Mouse (Mus musculus) cerebellum, adult 9-11 months (tissue): ENCODE results near the gene Src.

Experiments used
- DNase-seq: peaks from one replicate; pipeline ENCODE4 v3.0.0; 2022

The Src gene

DNA sequence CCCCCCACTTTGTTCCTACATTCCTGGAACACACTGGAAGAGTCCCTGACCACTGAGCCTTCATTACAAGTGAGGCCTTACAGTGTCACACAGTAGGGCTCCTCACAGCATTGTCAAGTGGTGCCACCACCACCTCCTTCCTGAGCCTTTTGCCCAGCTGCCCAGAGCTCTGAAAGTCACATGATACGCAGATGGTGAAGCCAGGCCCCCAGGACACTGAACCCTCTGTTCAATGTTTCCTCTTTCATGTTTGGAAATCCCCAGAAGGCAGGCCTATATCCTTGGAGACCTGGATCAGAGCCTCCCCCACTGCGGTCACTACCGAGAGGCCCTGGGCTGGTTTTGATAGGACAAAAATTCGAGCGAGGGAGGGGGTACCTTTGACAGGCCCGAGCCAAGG is 1.0 kb upstream of the Src start:
- no peak for DNase-seq

DNA sequence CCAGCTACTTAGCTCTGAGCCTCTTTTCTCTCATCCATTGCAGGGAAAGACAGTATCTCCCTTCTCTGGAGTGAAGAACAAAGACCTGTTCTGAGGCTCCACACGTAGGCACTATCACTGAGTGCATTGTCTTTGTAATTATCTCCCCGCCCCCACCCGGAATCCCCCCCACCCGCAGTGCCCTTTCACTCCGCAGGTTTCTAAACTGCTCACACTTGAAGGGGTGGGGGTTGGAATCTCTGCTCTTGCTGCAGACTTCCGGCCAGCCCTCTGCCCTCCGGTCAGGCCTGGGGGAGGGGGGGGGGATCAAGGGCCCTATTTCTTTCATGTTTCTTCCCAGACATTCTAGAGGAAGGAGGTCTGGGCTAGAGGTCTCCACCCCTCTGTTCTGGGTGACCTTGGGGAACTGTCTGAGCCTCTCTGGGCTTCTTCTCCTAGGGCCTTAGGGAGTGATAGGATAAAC is 396 bp downstream of the Src start:
- no peak for DNase-seq

DNA sequence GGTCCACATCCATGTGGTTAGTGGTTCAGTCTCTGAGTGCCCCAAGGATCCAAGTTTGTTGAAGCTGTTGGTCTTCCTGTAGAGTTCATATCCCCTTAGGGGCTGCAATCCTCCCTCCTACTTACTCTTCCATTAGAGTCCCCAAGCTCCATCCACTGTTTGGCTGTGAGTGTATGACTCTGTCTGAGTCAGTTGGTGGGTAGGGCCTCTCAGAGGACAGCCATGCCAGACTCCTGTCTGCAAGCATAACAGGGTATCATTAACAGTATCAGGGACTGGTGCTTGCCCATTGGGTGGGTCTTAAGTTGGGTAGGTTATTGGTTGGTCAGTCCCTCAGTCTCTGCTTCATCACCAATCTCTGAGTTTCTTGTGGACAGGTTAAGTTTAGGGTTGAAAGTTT is 1.3 kb downstream of the Src start:
- no peak for DNase-seq

DNA sequence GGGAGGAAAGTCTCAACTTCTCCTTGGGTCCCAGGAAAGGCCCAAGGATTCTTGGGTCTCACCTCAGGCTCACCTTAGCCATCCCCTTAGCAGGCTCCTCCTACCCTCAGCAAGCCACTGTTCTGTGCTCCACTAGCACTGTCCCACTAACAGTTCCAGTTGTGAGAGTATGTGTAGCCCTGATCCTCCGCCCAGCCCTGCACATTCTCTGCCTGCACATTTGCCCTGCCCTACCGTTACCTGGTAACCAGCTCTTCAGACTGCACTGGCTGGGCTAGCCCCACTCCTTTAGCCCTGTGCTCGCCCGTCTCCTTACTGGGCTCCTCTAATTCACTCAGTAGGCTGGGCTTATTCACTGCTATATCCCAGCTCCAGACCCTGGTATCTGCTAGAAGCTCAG is 2.2 kb downstream of the Src start:
- no peak for DNase-seq

DNA sequence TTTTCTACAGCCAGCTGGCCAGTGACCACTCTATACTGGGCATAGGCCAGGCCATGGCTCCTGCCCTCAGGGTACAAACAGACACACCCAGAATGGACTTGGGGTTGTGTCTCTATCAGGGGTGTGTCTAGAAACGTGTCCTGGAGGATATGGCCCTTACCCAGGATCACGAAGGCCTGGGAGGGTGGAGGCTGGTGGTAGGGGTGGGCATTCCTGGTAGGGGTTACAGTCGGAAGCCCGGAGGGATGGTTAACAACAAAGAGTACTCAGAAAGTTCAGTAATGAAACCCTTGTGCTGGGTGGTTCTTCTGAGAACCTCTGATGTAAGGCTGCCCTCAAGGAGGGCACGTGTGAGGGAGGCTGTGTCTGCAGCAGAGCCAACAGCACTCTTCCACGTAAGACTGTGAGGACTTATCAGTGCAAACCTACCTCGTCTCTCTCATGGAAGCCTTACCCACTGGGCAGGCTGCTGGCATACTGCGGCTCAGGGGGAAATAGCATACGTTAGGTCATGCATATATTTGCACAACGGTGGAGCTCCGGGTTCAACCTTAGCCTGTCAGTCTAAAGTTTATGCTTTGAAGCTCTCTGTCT is 3.9 kb downstream of the Src start:
- no peak for DNase-seq

DNA sequence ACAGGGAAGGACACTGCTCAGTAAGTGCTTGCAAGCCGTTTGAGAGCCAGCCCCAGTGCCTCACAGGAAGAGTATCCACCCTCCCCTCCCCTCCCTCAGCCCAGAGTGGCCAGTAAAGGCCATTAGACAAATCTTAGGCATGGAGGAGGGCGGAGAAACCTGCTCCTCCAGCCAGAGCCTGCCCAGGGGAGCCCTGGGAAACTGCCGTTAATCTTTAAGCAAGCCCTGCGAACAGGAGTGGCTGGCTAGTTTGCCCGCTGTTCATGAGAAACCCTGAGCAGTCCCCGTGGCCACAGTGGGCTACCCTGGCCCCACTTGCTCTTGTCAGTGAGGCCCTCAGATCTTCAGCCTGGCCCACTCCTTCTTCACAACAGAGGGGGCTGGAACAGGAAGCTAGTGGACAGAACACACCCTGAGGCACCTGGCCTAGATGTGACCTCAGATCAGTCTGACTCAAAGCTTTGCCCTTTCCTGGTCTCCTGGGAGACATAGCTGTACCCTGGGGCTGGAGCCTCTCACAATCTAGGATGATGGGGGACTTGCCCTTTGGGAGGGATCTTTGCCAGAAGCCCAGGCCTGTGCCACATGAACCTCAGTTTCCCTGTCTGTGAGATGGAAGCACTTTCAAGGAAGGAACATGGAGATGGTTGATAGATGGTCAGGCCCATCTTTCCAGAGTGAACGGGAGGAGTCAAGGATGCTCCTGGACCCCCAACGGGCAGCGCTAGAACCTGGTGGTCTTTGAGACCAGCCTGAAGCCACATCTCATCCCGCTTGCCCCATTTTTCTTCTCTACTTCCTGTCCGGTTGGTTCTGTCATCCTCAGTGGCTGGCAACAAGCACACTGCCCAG is 4.8 kb downstream of the Src start:
- no peak for DNase-seq

DNA sequence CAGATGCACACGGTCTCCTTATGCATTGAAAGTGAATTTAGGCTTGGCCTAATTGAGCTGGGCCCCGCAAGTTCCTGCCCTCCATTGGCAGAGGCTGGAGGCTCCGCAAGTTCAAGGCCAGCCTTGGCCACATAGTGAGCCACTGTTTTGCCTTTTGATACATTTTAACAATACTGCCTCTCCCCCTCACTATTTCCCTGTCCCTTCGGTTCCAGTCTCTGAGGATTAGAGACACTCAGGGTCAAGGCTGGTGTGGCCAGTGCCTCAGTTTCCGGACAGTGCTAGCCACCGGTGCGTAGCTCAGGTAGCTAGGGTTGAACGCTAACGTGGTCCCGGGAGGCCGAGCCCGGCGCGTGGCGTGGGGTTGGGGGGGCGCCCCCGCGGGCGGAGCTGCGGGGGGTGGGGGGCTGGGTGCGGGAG is 5.5 kb downstream of the Src start:
- DNase-seq: no peak

DNA sequence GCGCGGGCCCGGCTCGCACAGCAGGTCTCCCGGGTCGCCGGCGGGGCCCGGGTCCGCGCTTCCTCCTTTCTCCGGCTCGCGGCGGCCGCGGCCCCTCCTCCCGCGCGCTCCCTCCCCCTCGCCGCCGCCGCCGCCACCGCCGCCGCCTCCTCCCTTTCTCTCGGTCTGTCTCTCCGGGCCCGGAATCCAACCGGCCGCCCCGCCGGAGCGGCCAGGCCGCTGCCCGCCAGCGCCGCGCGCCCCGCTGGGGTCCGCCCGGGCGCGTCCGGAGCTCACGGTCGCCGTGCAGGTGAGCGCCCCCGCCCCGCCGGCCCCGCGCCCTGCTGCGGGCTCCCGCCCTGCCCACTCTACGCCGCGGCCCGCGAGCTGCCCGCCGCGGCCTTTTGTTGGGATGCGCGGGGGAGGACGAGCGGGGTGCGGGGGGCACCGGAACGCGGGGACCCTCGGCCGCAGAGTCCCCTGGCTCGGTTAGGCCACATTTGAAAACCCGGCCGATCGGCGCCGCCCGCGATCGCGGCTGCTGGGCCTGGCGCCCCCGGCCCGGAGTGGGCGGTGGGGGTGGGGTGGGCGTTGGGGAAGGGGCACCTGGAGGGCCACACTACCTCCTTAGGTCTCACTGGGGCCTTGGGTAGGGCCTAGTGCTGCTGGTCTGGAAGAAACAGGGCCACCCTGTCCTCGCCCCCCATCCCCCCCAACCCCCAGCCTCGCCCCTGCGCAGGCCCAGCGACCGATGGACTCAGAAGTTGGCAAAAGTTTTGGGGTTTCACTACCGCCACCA is 6.1 kb downstream of the Src start:
- DNase-seq: peak; percentile 60

DNA sequence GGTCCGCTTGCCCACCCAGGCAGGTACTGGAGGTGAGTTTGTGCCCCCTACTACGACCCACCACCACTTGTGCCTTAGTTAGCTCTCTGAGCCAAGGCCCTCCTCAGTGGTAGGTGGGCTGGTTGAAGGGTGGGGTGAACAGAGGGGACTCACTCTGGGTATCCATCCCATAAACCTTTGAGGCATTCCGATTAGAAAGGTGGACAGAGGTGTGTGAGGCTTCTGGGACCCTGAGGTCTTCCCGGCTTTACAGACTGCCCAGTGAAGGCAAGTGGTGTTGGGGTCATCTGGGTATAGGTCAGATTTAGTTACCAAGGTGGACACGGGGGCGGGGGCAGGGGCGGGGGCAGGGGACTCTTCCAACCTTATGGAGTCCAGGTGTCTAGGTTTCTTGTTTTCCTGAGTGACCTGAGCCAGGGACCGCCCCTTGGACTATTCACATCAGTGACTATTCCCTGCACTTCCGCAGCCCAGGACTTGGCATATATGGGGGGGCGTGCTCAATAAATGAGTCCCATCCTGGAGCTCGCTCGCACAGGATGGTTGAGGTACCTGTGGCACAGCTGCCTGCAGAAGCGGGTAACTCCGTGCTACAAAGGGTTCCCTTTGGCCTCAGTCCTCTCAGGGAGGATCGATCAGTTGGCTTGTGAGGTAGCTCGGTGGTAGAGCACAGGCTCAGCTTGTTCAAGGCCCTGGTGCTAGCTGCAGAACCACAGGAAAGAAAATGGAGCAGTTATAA is 6.8 kb downstream of the Src start:
- no peak for DNase-seq

DNA sequence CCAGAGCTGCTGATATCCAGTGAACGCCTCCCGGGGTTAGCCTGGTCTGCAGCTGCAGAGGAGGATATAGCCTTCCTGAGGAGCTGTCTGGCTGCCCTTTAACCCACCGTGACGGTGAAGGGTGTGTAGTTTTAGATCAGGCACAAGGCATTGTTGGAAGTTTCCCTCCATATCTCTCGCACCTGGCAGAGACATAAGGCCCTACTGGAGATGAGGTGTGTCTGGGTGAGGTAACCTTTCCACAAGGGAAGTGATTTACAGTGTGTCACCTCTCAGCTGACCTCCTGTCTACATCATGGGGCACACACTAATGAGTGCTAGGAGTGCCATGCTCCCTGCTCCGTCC is 7.4 kb downstream of the Src start:
- DNase-seq: no peak

DNA sequence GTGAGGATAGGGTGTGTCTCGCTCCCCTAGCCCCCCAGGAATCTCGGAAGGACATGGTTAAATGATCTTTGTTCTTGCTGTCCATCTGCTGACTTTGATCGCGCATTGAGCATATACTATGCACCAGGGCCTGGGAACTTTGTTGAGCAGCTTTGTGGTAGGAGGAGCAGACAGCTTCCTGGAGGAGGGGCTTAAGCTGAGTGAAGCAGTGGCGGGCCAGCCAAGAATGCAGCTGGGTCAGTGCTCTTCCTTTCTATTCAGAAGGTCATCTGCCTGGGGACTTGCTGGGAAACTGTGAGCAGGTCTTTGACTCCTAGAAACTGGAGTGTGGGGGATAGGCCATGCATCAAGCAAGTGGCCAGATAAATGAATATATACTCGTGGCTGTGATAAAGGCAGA is 7.9 kb downstream of the Src start:
- no peak for DNase-seq

DNA sequence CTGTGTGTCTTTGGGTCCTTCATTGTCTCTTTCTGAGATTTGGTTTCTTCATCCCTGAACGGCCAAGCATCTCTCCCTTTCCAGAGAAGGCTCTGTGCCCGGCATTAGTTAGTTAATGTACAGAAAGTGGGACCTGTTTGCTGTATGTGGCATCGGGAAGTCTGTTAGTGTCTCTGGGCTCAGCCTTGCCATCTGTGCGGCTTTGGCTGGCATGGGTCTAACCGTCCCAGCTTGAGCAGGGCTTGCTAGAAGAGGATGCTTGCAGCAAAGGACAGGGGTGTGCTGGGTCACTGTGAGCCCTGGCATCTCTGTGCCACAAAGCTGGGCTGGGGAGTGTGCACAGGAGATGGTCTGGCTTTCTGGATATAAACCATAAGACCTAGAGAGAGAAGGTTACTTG is 8.9 kb downstream of the Src start:
- no peak for DNase-seq

DNA sequence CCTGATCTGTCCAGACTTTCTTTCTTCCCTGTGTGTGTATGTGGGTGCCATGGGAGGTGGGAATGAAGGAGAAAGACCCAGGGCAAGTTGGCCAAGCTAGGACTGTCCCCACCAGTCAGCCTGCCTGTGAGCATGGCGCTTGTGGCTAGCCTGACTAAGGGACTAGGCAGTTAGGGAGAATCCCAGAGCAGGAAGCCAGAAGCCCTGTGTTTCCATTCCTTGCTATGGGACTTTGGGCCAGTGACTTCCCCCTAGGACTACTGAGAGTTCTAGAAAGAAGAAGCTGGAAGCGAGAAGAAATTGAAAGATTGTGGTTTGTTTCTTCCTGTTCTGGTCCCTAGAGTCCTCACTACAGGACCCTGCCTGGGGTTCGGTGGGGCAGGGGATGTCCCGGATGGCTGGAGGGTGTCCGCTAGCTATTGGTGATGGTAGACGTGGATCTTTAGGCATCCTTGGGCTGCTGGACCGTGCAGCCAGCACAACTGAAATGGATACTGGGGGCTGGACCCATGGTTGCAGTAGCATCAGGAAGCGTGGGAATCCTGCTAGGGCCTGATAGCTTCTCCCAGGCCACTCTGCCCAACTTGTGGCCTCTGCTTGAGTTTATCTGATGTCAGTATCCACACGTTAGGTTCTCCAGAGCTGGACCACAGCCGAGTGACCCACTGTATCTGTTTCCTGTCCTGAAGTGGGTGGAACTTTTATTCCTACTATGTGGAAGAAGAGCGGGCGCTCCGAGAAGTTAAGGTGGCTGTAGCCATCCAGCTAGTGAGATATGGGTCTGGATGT is 10.3 kb downstream of the Src start:
- no peak for DNase-seq

DNA sequence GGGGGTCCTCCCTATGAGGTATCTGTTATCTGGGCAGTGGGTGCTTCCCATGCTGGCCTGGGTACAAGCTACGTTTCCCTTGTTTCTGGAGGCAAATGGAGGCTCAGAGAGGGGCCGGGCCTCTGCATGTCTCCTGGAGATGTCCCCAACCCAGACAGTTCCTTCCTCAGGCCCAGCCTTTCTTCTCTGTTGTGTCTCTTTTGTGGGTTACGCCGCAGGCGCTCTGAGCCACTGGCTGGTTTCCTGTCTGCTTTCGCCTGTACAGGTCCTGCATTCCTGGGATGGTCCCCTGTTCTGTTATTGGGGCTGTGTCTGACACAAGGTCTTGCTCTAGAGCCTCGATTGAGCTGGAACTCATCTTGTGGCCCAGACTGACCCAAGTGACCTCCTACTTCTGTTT is 11.5 kb downstream of the Src start:
- no peak for DNase-seq

DNA sequence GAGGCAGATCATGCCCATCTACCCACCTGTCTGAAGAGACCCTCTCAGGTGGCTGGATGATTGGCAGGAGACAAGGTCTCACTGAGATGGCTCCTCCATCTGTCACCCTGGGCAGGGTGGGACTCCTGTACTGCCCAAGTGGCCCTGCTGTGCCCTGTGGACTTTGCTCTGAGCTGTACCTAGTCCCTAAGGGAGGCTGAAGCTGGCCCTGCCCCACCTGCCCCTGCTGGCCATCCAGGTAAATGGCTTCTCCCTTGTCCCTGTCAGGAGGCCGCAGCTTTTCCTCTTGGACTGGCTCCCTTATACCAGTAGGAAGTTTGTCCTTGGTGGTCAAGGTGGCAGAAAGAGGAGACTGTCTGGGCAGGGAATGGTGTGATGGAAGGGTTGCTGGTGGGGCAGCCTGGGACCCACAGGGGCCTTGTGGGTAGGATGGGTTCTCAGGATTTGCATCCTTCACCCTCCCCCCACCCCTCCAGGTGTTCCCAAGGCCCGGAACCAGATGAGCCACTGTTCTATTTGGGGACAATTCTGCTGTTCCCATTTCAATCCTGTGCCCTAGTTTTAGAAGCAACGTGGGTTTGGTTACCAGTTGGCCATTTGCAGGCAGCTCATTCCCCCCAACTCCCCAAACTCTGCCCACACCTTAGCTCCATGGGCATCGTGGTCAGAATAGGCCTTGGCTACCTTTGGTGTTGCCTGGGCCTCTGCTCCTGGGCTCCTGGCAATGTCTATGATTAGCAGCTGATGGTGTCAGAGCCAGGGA is 12.6 kb downstream of the Src start:
- no peak for DNase-seq

DNA sequence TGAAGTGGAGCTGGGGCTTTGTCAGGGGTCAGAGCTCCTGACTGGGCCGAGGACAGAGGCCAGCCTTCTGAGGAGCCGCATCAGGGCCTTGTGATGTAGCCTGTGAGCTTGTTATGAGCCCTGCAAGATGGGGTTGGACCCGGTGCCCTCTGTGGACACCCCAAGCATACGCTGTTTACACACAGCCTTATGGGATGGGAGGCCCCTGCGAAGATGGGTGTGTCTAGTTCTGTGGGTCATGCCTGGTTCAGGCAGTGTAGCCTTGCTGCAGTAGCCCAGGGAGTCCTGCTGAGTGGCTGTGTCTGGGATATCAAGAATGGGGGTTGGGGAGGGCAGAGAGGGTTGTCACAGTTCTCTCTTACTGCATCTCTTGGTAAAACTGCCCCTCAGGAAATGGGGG is 13.7 kb downstream of the Src start:
- DNase-seq: no peak

DNA sequence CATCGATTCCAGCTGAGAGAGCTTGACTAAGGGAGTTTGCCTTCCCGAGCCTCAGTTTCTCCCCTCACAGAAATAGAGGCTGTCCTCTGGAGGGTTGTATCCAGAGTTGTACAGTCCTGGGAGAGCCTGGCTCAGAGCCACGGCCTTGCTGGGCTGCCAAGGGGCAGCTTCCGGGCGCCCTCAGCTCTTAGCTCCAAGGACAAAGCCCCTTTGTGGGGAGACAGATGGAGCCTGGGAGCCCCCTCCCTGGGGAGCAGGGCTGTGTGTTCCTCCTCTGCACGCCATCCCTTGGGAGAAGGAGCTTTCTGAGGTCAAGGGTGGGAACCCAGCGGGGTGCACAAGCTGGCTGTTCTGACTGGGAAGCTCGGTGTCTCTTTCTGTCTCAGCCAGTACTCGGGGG is 14.2 kb downstream of the Src start:
- DNase-seq: no peak

DNA sequence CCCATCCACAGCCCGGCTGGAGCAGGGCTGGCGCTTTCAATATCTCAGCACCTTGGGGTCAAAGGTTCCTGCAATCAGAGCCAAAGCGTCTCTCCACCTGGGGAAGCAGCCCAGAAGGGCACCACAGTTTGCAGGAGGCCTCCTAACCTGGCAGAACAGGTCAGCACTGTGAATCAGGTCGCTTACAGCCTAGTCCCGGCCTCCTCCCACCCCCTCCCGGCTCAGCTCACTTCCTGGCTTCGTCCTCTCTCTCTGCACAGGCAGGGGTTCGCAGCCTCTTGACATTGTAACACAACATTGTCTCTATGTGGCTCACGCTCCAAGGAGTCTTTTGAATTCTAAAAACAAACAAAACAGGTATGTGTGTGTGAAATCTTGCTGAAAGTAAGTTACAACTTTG is 15.8 kb downstream of the Src start:
- DNase-seq: no peak

DNA sequence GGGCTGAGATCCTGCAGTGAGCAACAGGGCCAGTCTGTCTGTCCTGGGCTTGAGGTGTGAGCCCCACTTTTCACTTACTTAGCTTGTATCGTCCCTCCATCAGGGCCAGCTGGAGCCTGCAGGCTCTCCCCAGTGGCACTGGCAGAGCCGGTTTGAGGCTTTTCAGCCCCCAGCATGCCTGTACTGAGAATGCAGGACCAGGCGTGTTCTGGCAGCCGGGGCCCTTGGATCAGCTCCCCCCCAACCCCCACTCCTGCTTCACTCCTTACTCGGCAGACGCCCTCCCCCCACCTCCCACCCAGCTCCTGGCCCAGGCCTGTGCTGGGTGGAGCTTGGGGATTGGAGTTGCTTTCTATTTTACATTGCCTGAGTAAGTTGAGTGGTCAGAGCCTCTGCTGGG is 16.3 kb downstream of the Src start:
- DNase-seq: peak; percentile 39

DNA sequence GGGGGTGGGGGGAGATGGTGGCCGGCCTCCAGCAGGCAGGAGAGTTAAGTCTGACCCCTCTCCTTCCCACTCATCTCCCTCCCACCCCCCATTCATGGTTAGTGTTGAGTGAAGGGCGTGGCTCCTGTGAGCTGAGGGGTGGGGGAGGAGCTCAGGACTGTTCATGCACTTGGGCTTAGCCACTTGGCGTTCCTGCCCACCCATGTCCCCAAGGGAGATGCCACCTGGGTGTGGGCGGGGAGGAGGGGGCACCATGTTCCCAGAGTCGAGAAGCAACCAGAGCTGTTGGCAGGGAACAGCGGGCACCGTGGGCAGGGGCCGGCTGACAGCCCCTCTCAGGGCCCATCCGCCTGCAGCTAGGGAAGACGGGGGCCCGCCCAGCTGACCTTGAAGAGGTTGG is 18.3 kb downstream of the Src start:
- DNase-seq: no peak

DNA sequence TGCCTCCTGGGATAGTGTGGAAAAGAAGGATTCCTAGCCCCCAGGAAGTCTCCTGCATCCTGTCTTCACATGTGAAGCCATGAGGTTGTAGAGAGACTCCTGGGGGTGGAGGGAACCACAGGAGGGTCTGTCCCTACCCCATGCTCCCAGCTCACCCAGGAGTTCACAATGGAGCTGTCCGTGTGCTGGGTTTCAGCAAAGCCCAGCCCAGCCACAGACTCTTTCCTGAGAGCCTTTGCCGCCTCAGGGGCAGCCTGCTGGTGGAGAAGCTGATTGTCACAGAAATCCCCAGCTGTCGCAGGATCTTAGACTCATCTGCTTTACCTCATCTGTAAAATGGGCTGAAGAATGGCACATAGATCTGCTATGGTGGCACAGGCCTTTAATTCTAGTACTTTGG is 18.9 kb downstream of the Src start:
- DNase-seq: no peak

DNA sequence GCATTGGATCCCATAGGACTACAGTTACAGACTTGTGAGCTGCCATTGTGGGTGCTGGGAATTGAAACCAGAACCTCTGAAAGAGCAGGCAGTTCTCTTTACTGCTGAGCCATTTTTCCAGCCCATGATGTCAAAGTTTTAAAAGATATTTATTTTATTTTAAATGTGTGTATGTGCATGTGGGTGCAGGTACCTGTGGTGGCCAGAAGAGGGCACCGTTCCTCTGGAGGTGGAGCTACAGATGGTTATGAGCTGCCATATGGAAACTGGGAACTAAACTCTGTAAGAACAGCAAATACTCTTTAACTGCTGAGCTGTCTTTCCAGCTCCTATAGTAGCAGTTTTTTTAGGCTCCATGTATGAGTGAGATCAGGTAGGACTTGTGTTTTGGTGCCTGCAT is 23.1 kb downstream of the Src start:
- DNase-seq: no peak
